Mouse (Mus musculus) C2C12 (cell line): ENCODE results near the gene Shisa9.

ENCODE experiments used
- CEBPB ChIP-seq: IDR thresholded peaks from one replicate; pipeline ENCODE4 v1.6.1; 2011; ENCODE audit warnings: low read depth, mild to moderate bottlenecking, control low read depth, moderate library complexity
- CTCF ChIP-seq: IDR thresholded peaks from one replicate; pipeline ENCODE4 v1.5.1; 2011; ENCODE audit not compliant: control insufficient read depth, insufficient read depth, insufficient read length
- FOSL1 ChIP-seq: IDR thresholded peaks from one replicate; pipeline ENCODE4 v1.8.0; 2011; ENCODE audit warnings: mild to moderate bottlenecking, low read length; ENCODE audit not compliant: poor library complexity, insufficient read depth, severe bottlenecking
- MAX ChIP-seq: IDR thresholded peaks from one replicate; pipeline ENCODE4 v1.6.1; 2011; ENCODE audit warnings: mild to moderate bottlenecking, control low read depth
- MYOD1 ChIP-seq: IDR thresholded peaks from one replicate; pipeline ENCODE4 v1.6.1; 2011; ENCODE audit warnings: low read depth; ENCODE audit not compliant: control insufficient read depth, insufficient read length
- MYOG ChIP-seq: IDR thresholded peaks from one replicate; pipeline ENCODE4 v1.6.1; 2011; ENCODE audit not compliant: control insufficient read depth, insufficient read length; ENCODE audit errors: extremely low read depth
- USF1 ChIP-seq: IDR thresholded peaks from one replicate; pipeline ENCODE4 v1.6.1; 2011; ENCODE audit warnings: low read depth, mild to moderate bottlenecking, control low read depth, moderate library complexity

GRCm38 (mm10) chr16:11940477-11940876, 43.4 kb upstream of the Shisa9 start:
- TF ChIP-seq CTCF (no peak), MAX (no peak), USF1 (no peak), FOSL1 (no peak), MYOG (no peak), MYOD1 (no peak), CEBPB (no peak)
